Mouse (Mus musculus) heart, postnatal 14 days (tissue): ENCODE results near the gene Abca6. TPM values are rescaled to one million over a fixed set of nuclear protein-coding genes. Genes with fewer than 3 reads are reported as not detected.

Source experiments
- DNase-seq, 2 experiments: peaks; one replicate each; pipeline ENCODE4 v3.0.0; 2021 to 2022
- intact Hi-C: fragments of 180-260 bp; cut with DNase I; formaldehyde crosslinking; loops from one replicate; pipeline ENCODE4 v1.15.1; 2025
- long read RNA-seq, 2 experiments: library from polyadenylated mRNA; stranded (forward); transcript quantifications; one replicate each; pipeline ENCODE4 v2.0.0; 2021
- total RNA-seq, 2 experiments: library from RNA; stranded (reverse); gene quantifications; 2 replicates each; pipeline ENCODE4 v1.2.3; 2021

The Abca6 gene
- total RNA-seq = 10 to 100 TPM in 1 of 2 experiments, 1 to 10 TPM in 1; 8.6 to 10.9 TPM
- long read RNA-seq, experiment 1, partial matches to known transcripts = 1 of 3 reads
- long read RNA-seq, experiment 1, other reads (novel, unspliced or antisense) = 2 of 3 reads
- long read RNA-seq, experiment 2, full-length matches to known transcripts = 1 of 4 reads
- long read RNA-seq, experiment 2, partial matches to known transcripts = 1 of 4 reads
- long read RNA-seq, experiment 2, other reads (novel, unspliced or antisense) = 2 of 4 reads

DNA sequence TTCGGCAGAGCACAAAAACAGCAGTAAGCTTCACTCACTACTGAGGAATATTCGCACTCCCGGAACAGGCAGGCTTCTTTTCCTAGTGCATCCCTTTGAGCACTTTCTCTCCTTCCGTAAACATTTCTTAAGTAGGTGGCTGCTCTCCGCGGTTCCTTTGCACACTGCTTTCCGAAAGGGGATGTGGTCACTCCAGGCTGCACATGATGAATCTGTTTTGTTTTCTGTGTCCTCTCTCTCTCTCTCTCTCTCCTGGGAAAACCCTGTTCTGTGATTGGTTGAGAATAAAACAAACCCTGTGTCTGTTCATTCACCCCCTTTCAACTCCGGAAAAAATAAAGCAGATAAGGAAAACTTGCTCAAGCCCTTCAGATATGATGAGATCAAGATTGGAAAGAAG lies at the start of gene Abca6:
Abca6 (minus strand) TSS at position 243 of the 400 bp plus-strand sequence.
- intact Hi-C loops = no loop called here
- DNase-seq = peak; percentile 40 to 45

DNA sequence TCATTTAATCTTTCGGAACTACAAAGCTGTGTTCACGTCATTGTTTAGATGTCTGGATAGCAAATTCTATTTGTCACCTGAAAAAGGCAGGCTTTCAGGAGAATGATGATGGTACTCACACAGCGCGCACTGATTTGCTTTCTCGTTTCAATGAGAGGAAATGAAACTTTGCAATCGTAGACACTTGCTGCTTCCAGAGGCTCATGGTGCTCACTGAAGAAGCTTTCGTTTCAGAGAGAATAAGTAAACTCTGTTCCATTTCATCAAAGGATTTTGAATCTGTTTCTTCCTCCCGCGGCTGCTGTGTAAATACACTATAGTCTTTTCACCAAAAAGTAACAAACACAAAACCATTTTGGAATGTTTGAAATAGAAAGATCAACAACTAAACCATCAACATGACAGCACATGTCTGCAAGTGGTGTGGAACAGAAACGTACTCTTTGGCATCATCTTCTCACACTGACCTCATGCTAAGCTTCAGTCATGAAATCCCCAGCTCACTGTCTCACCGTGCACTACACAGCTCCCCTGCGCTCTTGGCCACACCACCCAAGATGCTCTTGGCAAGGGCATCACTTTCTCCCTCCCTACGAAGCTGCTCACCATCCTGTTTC lies 46.4 kb upstream of the Abca6 start:
- intact Hi-C loops = no loop called here
- DNase-seq = no peak

DNA sequence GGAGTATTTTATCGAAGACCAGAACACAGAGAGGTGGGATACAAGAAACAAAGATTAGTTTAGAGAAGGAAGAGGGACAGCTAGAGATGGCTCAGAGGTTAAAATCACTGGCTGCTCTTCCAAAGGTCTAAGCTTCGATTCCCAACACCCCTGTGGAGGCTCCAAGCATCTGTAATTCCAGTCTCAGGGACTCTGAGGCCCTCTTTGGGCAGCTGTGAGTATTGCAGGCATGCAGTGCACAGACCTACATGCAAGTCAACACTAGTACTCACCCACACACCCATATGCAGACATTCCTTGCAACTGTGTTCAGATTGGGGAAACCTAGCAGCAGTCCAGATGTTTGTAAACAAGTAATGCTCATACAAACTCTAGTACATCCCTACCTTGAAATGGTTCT lies 39.0 kb upstream of the Abca6 start:
- no peak for DNase-seq
- intact Hi-C loops = no loop called here

DNA sequence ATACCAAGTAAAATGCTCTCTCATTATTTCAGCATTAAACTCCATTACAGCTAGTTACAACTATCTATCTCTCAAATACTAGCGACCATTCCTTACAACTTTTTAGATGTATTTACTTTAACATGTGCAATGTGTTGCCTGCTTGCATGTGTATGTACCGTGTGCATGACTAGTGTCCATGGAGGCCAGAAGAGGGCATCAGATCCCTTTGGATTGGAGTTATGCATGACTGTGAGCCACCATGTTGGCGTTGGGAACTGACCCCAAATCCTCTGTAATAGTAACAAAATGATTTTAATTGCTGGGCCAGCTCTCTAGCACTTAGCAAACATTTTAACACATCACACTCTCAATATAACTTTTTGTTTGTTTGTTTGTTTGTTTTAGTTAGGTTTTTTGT lies 36.8 kb upstream of the Abca6 start:
- DNase-seq = no peak
- intact Hi-C loops = no loop called here

DNA sequence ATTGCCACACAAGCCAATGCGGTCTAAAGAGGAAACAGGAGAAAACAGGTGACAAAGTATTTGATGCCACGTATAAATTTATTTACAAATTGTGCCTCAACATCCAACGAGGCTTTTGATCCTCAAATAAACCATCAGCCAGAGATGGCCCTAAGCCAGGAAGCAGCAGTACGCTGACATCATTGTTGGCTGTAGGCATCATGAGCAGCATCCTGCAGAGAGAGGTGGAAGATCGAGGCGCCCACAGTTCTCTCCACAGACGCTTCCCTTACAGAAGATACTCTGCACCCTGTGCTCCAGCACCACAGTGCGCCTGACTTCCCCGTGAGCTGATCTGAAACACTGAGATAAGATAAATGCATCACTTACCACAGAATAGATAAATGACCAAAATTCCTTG lies 36.1 kb upstream of the Abca6 start:
- intact Hi-C loops = no loop called here
- DNase-seq = peak in 1 of 2 experiments; percentile 11

DNA sequence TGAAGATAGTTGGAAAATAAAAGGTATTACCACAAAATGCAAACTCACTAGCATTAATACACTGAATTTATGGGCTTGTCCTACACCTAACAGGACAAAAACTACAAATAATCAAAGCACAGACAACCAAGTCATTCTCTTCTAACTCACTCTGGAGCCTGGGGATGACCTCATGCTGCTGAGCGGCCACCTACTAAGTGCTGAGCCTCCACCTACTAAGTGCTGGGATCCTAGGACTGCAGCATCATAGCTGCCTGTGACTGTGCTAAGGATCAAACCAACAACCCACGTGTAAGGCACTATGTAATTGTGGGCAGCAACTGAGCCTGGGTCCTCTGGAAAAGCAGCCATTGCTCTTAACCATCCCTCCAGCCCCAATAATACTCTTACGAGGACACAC lies 34.8 kb upstream of the Abca6 start:
- intact Hi-C loops = no loop called here
- DNase-seq = no peak

DNA sequence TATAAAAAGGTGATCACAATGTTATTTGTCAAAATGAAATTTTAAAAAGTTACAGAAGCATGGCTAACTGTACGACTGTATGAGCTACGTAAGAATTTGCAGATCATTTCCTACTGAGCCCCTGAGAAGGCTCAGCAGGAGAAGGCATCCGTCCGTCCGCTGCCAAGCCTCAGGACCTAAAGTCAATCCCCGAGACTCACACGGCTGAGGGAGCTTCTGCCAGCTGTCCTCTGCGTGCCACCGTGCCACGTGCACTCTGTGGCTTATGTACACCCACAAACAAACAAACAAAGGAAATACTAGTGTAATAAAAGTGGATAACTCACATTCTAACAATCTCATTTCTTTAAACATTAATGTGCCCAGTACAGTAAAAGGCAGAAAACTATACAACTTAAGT lies 33.3 kb upstream of the Abca6 start:
- DNase-seq = no peak
- intact Hi-C loops = no loop called here

DNA sequence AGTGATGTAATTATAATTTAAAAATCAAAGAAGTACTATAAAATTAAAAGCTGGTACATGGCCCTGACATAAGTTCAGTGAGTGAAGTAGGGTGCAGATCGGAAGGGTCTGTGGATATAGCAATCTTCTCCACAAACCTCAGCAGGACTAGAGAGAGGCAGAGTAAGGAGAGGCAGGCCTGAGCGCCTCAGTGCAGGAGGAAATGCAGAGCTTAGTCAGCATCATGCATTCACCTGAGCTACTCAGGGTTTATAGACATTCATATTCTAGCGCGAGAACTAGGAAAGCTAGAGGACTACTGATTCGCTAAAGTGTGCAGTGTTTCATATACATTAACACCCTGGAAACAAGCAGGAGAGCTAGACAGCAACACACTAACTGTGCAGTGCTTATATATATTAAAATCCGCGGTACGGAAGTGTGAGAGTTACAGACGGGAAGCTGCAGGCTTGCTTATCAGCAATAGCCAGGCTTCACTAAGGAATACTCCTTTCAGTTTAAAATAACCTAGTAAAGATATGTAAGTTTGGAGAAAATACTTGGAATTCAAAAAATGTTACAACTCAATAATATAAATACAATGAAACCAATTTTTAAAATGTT lies 32.7 kb upstream of the Abca6 start:
- intact Hi-C loops = no loop called here
- no peak for DNase-seq

DNA sequence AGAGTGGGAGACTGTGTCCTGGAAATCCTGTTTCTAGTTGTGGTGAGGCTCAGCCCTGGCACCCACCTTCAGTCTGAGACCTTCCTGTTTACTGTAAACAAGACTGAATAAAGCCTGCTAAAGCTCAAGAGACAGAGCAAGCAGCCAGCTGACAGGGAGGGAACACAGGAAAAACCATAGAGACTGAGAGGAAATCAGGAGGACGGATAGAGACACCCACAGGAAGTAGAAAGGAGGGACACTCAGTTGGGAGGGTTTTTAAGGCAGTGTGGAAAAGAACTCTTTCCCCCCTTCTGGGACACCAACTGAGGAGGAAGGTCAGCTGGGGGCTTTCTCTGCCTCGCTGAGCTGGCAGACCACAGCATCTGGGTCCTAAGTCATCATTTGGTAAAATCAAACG lies 23.2 kb upstream of the Abca6 start:
- DNase-seq = no peak
- intact Hi-C loops = loop anchor here (10.0 kb wide), 1 partner anchor 600 kb away; no protein-coding TSS in a partner anchor

DNA sequence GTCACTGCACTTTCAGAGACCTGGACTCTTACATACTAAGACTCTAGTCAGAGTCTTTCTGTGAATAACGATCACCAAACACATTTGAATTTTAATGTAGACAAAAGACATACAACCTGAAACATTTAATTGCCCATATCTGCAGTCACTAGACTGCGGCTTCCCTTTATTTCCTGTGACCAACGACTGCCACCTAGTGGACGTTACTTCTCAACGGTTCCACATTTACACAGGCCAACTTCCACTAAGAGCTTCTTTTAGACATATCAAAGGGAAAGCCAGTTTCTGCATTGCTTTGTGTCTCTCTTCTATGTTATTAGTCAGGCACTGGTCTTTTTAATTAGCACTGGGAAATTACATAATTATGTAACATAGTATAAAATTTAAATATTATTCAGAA lies 20.2 kb upstream of the Abca6 start:
- DNase-seq = peak; percentile 48 to 66
- intact Hi-C loops = loop anchor here (10.0 kb wide), 1 partner anchor 597 kb away; no protein-coding TSS in a partner anchor

DNA sequence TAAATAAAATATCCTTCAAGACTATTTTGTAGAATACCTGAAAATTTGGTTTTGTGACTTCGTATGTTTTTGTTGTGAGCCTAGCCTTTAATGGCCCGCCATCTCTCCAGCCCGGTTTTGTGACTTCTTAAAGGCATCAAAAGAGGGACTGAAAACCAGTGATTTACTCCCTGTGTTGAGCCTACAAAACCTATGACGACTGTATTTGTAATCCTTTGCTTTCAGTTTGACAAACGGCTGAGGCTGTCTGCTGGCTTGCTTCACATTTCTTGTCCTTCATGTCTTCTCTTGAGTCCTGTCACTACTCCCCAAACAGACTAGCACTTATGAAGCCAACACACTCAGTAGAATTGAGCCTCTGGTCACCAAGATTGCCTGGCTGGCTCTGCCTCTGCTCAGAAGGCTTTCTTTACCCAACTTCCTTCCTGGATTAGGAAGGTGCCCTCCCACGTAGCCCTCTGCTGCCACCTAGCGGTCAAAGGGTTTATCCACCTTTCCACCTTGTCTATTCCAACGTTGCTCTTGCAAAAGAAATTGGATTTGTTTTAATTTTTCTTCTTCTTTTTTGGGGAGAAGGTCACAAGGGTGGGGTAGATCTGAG lies 16.8 kb upstream of the Abca6 start:
- peak; percentile 91 to 96 for DNase-seq
- intact Hi-C loops = loop anchor here (1.0 to 5.0 kb wide), 2 partner anchors 376 to 395 kb away; no protein-coding TSS in a partner anchor

DNA sequence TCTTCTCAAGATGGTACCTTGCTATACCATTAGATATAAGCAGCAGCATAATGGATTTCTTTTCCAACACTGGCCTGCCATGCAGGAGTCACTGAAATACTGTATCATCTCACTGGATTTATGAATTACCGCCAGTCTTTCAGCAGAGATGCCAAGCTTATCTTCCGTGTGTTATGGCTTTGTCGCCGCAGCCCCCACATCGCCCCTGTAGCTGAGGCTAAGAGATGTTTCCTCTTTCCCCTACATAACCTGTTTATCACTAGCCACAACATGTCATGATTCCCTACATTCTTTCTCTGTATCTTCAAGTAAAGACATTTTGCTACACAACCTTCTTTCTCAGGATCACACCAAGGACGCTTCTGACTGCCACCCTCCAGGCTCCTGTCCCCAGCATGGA lies 15.7 kb upstream of the Abca6 start:
- intact Hi-C loops = loop anchor here (5.0 kb wide), 1 partner anchor 375 kb away; no protein-coding TSS in a partner anchor
- DNase-seq = no peak

DNA sequence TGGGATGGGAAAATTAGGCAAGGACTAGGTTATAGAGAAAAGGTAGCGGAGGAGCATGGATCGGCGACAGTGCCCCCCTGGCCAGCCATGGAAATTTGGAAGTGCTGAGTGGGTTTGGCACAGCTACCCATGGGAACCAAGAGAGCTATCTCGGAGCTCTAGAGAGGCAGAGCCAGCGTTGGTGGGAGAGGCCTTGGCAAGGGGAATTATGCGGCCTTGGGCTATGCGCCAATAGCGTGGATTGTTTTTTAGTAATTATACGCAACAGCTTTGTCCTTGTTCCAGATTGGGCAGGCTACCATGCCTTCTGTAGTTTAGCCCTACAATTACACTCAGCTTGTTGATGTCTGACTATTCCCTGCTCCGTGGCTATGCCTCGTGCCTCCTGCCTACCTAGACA lies 15.2 kb upstream of the Abca6 start:
- DNase-seq = no peak
- intact Hi-C loops = loop anchor here (5.0 kb wide), 1 partner anchor 374 kb away; no protein-coding TSS in a partner anchor

DNA sequence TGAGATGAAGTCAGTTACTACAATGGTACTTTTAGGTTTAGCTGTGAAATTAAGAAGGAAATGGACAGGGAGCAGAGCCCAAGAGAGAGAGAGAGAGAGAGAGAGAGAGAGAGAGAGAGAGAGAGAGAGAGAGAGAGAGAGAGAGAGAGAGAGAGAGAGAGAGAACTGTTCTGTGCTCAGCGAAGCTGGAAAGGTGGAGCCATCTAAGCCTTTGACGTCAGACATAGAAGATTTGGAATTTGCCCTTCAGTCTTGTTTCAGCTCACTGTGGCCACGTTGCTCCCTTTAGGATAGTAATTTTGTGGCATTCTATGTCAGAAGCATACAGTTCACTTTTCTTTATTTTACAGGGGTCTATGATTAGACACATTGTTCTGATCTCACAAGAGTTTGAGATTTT lies 10.3 kb upstream of the Abca6 start:
- no peak for DNase-seq
- intact Hi-C loops = no loop called here

DNA sequence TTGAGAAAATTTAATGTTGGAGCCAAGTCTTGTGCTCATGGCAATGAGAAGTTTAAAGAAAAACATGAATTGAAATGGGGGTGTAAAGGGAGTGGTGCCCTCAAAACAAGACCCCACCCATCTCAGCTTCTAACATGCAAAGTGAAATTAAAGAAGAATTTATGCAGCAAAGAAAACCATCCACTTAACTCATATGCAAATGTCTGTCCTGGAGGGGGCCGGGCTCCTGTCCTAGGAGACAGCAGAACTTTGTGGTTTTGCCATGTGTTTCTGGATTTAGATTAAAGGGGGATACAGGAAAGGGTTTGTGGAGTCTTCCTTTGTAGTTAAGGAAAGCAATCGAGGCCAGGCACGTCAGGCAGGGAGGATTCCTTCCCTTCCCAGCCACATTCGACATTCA lies 6.3 kb upstream of the Abca6 start:
- DNase-seq = no peak
- intact Hi-C loops = no loop called here

DNA sequence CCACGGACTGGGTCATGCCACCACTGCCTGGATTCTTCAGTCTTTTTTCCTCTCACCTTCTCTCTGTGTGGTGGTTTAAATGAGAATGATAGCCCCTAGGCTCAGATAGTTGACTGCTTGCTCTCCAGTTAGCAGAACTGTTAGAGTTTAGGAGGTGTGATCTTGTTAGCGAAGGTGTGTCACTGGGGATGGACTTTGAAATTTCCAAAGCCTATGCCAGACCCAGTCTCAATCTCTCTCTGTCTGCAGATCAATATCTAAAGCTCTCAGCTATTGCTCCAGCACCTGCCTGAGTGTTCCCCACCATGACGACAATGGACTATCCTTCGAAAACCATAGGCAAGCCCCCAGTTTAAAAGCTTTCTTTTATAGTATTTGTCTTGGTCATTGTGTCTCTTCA lies 5.5 kb upstream of the Abca6 start:
- no peak for DNase-seq
- intact Hi-C loops = no loop called here

DNA sequence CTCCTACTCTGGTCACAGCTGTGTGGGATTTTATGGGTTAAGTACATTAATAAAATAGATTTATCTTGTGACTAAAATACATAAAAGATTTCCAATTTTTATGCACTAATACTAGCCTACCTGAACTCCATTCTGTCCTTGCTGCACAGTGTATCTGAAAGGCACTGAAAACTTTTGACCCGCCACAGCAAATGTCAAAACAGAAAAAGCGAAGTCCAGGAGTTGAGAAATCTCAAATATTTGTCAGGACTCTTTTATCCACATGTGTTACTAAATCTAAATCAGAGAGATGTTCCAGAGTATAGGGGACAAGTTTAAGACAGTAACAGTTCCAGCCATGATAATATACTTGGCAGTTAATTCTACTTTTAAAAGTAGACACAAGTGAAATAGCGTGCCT lies 680 bp upstream of the Abca6 start:
- intact Hi-C loops = no loop called here
- DNase-seq = no peak

DNA sequence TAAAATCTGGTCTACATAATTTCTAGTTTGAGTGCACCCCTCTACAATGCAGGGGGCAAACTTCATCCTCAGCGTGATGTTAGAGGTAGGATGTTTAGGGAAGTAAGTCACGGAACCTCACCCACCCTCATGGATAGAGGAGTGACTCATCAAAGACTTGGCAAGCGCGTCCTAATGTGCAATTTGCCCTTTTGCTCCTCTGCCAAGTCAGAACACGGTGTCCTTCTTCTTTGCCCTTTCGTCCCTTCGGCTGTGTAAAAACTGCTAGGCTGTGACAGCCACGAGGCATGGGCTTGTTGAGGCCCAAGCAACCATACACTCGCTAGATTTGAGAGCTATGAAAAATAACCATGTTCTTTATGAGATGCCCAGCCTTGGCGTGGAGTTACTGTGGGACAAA lies 6.8 kb downstream of the Abca6 start:
- no peak for DNase-seq
- intact Hi-C loops = no loop called here

DNA sequence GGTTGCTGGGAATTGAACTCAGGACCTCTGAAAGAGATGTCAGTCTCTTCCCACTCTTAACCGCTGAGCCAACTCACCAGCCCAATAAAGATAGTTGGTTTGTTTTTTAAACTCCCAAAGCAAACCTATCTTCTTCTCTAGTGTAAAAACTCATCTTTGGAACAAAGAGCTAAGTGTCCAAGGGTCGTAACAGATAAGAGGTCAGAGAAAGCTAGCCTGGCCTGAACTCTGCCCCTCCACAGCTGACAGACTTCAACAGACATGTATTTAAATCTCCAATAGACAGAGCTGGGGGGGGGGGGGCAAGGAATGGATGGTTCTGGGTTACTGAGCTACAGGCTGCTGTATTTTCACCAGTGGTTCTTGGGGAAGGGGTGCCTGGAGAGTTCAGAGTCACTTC lies 14.1 kb downstream of the Abca6 start:
- no peak for DNase-seq
- intact Hi-C loops = no loop called here

DNA sequence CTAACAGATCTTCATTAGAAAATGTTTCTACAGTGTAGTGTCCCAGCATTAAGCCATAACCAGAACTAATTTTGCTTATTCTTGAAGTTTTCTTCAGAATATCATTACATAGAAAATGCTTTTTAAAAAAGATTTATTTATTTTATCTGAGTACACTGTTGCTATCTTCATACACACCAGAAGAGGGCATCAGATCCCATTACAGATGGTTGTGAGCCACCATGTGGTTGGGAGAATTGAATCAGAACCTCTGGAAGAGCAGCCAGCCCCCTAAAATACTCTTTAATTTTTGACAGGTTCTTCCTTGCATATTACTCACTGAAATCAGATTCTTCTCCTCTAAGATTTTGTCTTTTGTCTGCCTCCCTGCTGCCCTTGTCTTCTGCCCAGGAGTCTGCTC lies 18.6 kb downstream of the Abca6 start:
- no peak for DNase-seq
- intact Hi-C loops = no loop called here

DNA sequence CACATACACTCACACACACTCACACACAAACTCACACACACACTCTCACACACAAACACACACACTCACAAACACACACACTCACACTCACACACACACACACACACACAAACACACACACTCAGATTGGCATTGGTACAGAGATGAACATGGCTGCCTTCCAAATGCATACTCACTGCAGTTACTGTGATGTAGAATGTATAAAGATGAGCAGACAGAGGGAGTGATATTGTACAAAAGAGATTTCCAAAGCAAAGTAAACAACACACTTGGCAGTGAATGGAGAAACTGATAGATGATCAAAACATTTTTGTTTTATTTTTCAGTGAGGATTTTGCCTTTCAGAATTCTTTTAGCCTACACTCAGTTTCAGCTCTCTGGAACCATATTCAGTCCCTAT lies 34.5 kb downstream of the Abca6 start:
- no peak for DNase-seq
- intact Hi-C loops = no loop called here

DNA sequence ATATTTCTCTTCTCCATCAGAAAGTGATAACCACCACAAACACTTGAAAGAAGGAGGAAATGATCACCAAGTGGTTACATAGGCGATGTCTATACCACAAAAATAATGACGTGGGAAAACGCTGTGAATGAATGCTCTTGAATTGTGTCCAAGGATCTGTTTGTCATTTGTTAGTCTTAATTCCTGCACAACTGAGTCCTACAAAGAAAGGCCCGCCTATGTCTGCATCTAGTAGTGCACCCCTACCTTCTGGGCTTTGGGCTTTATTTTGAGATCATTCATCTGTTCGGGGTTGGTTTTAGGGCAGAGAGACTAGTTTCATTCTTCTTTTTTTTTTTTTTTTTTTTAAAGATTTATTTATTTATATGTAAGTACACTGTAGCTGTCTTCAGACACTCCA lies 47.6 kb downstream of the Abca6 start:
- intact Hi-C loops = no loop called here
- no peak for DNase-seq
